Mouse (Mus musculus) bone marrow macrophage, adult 2 months (primary cell): ENCODE results near the gene Osbpl7.

Experiments
- CTCF ChIP-seq: IDR thresholded peaks from 2 replicates; pipeline ENCODE4 v1.5.1; 2012; ENCODE audit warnings: low read depth, mild to moderate bottlenecking, low read length, moderate library complexity
- POLR2A ChIP-seq: IDR thresholded peaks from 2 replicates; pipeline ENCODE4 v1.6.1; 2012; ENCODE audit warnings: mild to moderate bottlenecking, low read depth, low read length, borderline replicate concordance

- TF ChIP-seq CTCF (no peak), POLR2A (no peak)
Measured at GRCm38 (mm10) chr11:97019345-97019708, 31.1 kb upstream of the Osbpl7 start.
